Mouse (Mus musculus) spleen, adult 2 months (tissue): ENCODE data around the gene Akt1s1. TPM values are rescaled to one million over a fixed set of nuclear protein-coding genes. Genes with fewer than 3 reads are reported as not detected.
"Not testable (repeated sequence)": the region's sequence is repeated elsewhere in the genome, so short reads cannot be mapped to it uniquely, and the experiment has no call there.

ENCODE experiments used
- DNase-seq, 2 experiments: peaks; one replicate each; pipeline versions ENCODE4 v3.0.0 to v3.0.0-alpha.2; 2012 to 2021; ENCODE audit warnings: low spot score in 2 of 2, low read depth in 1 of 2
- H3K27ac ChIP-seq: fragments of 200-500 bp; 2 replicates; pipeline ENCODE4 v1.5.1; 2012; ENCODE audit warnings: low read length, inconsistent platforms; ENCODE audit not compliant: insufficient read depth
- H3K27me3 ChIP-seq: fragments of 200-500 bp; 2 replicates; pipeline ENCODE4 v1.6.1; 2012; ENCODE audit warnings: mild to moderate bottlenecking, moderate library complexity, low read length, inconsistent platforms; ENCODE audit not compliant: control insufficient read depth, insufficient read depth
- H3K36me3 ChIP-seq: fragments of 200-500 bp; 2 replicates; pipeline ENCODE4 v1.6.1; 2012; ENCODE audit warnings: mild to moderate bottlenecking, low read length, inconsistent platforms; ENCODE audit not compliant: control insufficient read depth, insufficient read depth
- H3K4me1 ChIP-seq: fragments of 200-500 bp; 2 replicates; pipeline ENCODE4 v1.6.1; 2011; ENCODE audit warnings: inconsistent platforms; ENCODE audit not compliant: control insufficient read depth, insufficient read depth, insufficient read length
- H3K4me3 ChIP-seq: fragments of 200-500 bp; 2 replicates; pipeline ENCODE4 v1.5.1; 2011; ENCODE audit warnings: mild to moderate bottlenecking, inconsistent platforms; ENCODE audit not compliant: insufficient read depth, insufficient read length; ENCODE audit errors: extremely low read depth
- CTCF ChIP-seq: fragments of 200-500 bp; IDR thresholded peaks from 2 replicates; pipeline ENCODE4 v1.5.1; 2011; ENCODE audit warnings: mild to moderate bottlenecking, inconsistent platforms; ENCODE audit not compliant: insufficient read depth, insufficient read length, insufficient replicate concordance; ENCODE audit errors: extremely low read depth
- POLR2A ChIP-seq: fragments of 200-500 bp; IDR thresholded peaks from 2 replicates; pipeline ENCODE4 v1.6.1; 2011; ENCODE audit warnings: low read depth, low read length, inconsistent platforms
- WGBS: fragments of 180-500 bp; shearing (Covaris S2); methylation state at CpG from one replicate; pipeline ENCODE4 v1.1.7; 2018; 5-methylcytosine and 5-hydroxymethylcytosine counted together
- polyA plus RNA-seq: library from polyadenylated mRNA; depleted of rRNA; stranded (reverse); fragments of >200 nt; gene quantifications from 2 replicates; pipeline ENCODE4 v1.2.3, GENCODE M21; 2012

Akt1s1 gene
- polyA plus RNA-seq, 1 experiment = 67.8 TPM

- Histone ChIP-seq H3K27ac (peak within 1 kb of the TSS; percentile 79), H3K36me3 (no peaks in the 10 kb centered on the region), H3K4me1 (peaks cover 13% of the 10 kb centered on the region; the same call in 1 of the 2 replicates), H3K27me3 (no peaks in the 10 kb centered on the region; the same call in 1 of the 2 replicates), H3K4me3 (peak within 1 kb of the TSS; percentile 60)
- TF ChIP-seq POLR2A = no peak
- no peak for TF ChIP-seq CTCF
- WGBS = 8% methylated on average over 29 of the region's 29 CpGs
- DNase-seq = peak; percentile 59 to 62
These were observed 21.1 kb downstream of the Akt1s1 start, which contains the start of gene Ptov1 for GRCm38 (mm10) chr7:44869697-44870528. Gene Ptov1 (minus strand): TSS chr7:44869788.

DNA sequence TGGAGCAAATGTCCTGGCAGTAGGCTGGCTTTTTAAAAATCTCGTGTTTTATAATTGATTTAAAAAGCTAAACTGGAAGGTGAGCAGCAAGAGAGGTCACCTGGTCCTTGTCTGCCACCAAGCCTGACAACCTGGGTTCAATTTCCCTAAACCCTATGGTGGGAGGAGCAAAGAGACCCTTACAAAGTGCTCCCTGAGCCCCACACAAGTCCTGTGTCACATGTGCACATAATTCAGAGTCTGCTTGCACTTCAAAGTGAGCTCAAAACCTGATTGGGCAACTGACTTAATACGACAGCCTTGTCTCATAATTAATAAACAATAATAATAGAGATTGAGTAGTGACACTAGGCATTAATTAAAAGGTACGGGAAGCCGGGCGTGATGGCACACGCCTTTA is 21.8 kb downstream of the Akt1s1 start:
- no peak overlapping the region for H3K27ac ChIP-seq
- no peak overlapping the region for H3K4me3 ChIP-seq
- H3K4me1 ChIP-seq = peaks cover 13% of the 10 kb centered on the region; the same call in 1 of the 2 replicates
- 88% methylated on average over 6 of the region's 6 CpGs for WGBS
- no peak for DNase-seq
- no peaks in the 10 kb centered on the region for H3K36me3 ChIP-seq
- H3K27me3 ChIP-seq = no peaks in the 10 kb centered on the region; the same call in 1 of the 2 replicates
- TF ChIP-seq POLR2A = no peak
- no peak for TF ChIP-seq CTCF

DNA sequence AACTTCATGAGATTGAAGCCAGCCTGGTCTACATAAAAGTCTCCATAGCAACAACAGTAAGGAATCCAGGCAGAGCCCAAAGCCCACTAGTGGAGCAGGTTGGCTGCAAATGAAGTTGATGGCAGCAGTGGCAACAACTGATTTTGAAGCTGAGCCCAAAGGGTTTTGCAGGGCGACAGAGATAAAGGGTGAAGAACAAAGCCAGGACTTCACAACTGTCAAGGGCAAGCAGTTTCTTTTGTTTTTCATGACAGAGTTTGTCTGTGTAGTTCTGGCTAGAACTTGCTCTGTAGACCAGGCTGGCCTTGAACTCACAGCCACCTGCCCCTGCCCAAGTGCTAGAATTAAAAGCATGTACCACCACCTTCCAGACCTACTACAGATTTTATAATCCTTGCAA is 22.4 kb downstream of the Akt1s1 start:
- 70% methylated on average over 1 of the region's 1 CpGs for WGBS
- no peaks in the 10 kb centered on the region; the same call in 1 of the 2 replicates for H3K27me3 ChIP-seq
- no peaks in the 10 kb centered on the region for H3K36me3 ChIP-seq
- DNase-seq = no peak
- H3K4me1 ChIP-seq = peaks cover 13% of the 10 kb centered on the region; the same call in 1 of the 2 replicates
- TF ChIP-seq CTCF = no peak
- no peak for TF ChIP-seq POLR2A
- H3K27ac ChIP-seq = no peak overlapping the region
- H3K4me3 ChIP-seq = no peak overlapping the region

- H3K4me3 ChIP-seq, H3K4me1 ChIP-seq, H3K27me3 ChIP-seq, DNase-seq, H3K27ac ChIP-seq, H3K36me3 ChIP-seq: not testable (repeated sequence)
- 91% methylated on average over 2 of the region's 2 CpGs for WGBS
These were observed 23.0 kb downstream of the Akt1s1 start for GRCm38 (mm10) chr7:44871774-44872173.

DNA sequence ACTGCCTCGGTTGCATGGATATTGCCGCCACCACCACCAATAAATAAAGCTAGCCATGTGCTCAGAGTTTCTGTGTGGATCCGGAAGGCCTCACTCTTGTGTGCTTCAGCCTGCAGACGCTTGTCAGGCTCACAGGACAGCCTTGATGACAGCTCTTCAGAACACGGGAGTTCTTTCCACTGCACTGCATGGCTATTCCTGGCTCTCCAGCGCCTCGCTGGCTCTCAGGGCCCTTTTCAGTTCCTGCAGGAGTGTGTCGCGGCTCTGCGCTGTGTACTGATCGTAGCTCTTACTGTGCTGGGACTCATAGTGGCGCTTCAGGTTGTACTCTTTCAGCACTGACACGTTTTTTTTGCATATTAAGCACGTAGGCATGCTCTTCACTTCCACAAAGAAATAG is 29.0 kb downstream of the Akt1s1 start:
- TF ChIP-seq CTCF (no peak), POLR2A (no peak)
- Histone ChIP-seq H3K27me3 (no peaks in the 10 kb centered on the region), H3K36me3 (peaks cover 24% of the 10 kb centered on the region), H3K4me1 (no peaks in the 10 kb centered on the region), H3K27ac (no peak overlapping the region), H3K4me3 (no peak overlapping the region)
- no peak for DNase-seq
- WGBS = 91% methylated on average over 14 of the region's 14 CpGs

- no peaks in the 10 kb centered on the region for H3K4me1 ChIP-seq
- no peaks in the 10 kb centered on the region for H3K27me3 ChIP-seq
- H3K36me3 ChIP-seq = peaks cover 31% of the 10 kb centered on the region
- 92% methylated on average over 3 of the region's 3 CpGs for WGBS
- H3K27ac ChIP-seq = no peak overlapping the region
- no peak overlapping the region for H3K4me3 ChIP-seq
- no peak for DNase-seq
- TF ChIP-seq CTCF (no peak), POLR2A (no peak)
These were observed 34.2 kb downstream of the Akt1s1 start for GRCm38 (mm10) chr7:44883036-44883435.

- peaks cover 28% of the 10 kb centered on the region for H3K36me3 ChIP-seq
- WGBS = 97% methylated on average over 5 of the region's 5 CpGs
- H3K4me3 ChIP-seq = no peak overlapping the region
- H3K27me3 ChIP-seq = no peaks in the 10 kb centered on the region
- DNase-seq = no peak
- H3K27ac ChIP-seq = no peak overlapping the region
- TF ChIP-seq CTCF = no peak
- no peak for TF ChIP-seq POLR2A
- no peaks in the 10 kb centered on the region for H3K4me1 ChIP-seq
These were observed 35.8 kb downstream of the Akt1s1 start for GRCm38 (mm10) chr7:44884637-44885036.
